Mouse (Mus musculus): ENCODE measurements around the gene Bend7. TPM values are rescaled to one million over a fixed set of nuclear protein-coding genes. Genes with fewer than 3 reads are reported as not detected.

The Bend7 gene
- total RNA-seq, 2 experiments from 2014 or later: 5.8 to 6.0 TPM

DNA sequence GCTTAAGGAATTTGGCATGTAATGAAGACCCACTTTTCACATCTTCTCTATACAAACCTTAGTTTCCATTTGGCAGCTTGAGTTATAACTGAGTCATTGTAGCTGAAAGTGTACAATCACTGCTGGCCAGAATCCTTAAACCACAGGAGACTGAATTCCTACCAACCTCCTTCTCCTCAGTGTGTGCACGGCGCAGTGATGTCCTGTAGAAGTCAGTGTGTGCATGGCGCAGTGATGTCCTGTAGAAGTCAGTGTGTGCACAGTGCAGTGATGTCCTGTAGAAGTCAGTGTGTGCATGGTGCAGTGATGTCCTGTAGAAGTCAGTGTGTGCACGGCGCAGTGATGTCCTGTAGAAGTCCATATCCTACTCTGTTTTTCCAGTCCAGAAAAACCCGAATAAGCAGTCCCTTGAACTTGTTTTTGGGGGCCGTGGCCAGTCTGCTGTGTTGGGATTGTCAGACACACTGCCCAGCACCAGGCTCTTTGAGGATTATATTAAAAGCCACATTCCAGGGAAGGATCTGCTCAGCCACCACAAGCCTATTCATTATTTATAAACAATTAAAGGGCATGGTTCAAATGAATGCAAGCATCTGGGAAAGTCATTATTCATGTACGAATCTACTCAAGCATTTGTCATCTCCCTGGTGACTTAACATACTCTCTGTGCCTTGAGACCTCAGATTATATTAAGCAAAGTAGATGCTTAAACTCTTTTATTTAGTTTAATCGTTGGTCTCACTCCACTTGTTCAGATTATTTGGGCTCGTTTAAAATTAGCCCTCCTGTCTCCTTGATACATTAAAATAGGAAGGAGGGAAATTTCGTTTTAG, 65.4 kb downstream of the Bend7 start:
- no peak for DNase-seq

DNA sequence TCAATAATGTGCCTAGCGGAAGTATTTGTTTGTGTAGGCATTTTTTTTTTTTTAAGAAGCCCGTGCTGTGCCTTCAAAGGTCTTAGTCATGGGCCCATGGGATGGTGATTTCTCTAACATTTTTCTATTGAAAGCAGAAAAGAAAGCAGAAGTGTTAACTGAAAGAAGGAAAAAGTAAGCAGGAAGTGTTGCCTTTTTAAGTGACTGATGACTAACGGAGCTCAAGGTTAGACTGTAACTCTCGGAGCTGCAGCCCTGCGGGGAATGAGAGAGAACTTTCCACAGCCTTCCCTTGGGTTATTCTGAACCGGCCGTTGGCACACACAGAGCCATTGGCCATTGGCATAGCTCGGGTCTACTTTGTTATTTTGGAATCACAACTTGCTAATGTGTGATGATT, 66.4 kb downstream of the Bend7 start:
- DNase-seq: no peak

DNA sequence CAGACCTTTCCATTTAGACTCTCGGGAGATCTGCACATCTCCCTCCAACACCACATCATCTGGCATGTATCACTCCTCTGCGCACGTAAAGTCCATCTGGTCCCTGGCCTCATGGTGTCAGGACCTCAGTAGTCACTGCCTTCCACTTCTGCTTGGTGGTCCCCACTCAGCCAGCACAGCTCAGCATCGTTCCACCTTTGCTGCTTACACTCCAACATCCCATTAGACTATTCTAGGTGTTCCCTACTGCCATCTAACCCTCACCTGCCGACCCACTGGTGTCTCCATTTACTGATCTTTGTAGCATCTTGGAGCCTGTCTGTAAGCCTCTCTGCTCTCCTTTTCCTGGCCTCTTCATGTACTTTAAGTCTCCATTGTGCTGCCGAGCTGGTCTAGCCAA, 67.4 kb downstream of the Bend7 start:
- no peak for DNase-seq

DNA sequence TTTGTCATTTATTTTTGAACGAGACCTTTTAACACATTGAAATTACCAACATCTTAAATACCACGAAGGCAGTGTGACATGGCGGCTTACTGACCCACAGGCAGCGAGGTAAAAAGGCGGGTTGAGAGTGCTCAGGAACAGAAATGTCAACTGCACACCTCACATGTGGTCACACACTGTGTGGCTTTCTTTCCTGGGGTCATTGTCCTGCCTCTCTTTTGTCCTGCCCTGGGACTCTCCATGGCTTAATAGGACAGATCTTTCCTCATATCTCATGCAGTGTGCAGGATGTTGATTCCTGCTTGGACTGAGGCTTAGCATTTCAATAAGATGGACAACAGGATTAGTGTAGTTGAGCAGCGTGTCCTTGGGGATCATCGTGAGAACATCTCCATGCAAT, 69.6 kb downstream of the Bend7 start:
- DNase-seq: no peak

DNA sequence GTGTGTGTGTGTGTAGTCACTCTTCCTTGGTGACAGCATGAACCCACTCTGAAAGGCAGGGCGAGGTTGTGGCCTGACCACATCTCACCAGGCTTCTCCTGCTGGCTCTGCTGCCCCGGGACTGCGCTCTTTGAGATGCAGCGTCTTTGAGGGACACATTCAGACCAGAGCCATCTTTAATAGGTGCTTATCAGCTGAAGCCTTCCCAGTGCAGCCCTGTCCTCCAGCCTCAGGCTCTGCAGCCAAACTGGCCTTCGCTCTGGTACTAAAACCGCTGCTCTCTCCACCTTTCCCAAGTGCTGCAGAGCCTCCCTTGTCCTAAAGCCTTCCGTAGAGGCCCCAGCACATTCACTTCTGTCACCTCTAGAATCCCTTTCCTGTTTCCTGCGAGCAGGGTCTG, 74.0 kb downstream of the Bend7 start:
- no peak for DNase-seq

DNA sequence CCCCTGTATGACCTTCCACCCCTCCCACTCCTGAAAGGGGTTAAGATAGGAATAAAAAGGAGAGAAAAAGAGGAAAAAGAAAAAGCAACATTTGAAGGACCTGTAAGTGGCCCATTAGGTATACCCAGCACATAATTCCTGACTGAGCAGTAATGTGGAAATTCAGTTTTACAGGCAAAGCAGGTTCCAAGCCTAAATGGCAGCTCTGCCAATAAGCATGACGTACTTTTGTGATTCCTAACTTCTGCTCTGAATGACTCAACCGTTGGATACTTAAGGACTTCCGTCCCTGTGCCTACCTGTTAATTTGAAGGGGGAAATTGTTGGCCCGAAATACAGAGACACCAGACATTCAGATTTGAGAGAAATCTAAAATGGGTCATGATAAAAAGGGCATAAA, 74.9 kb downstream of the Bend7 start:
- no peak for DNase-seq

DNA sequence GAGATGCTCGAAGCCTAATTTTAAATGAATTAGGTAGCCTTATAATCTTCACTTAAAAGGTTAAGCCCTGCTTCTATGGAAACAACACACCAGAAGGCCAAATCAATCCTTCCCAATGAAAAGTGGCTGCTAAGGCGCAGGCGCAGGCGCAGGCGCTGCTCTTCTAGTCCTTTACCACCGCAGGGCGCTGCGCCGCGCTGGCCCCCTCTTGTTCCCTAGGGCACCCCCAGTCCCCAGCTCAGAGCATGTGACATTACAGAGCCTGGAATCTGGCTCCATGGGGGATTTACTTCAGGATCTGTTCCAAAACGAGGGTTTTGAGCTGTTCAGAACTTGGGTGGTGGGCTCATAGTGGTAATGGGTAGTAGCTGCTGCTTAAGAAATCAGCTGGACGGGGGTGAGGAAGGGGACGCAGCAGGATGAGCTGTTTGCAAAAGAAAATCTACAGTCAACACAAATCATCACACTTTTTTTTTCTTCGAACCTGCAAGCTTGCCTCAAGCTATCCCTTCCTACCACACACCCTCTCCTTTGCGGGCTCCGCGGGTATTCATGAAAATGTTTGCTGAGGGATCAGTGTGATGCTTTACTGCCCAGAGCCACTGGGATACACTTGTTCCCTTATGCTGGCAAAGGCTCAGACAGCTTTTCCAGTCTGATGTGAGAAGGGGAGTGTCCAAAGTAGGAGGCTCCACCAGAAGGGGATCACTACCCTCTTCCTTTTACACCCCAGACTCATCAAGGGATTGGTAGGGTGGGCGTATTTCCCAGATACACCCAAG, 85.0 kb downstream of the Bend7 start:
- DNase-seq: no peak

DNA sequence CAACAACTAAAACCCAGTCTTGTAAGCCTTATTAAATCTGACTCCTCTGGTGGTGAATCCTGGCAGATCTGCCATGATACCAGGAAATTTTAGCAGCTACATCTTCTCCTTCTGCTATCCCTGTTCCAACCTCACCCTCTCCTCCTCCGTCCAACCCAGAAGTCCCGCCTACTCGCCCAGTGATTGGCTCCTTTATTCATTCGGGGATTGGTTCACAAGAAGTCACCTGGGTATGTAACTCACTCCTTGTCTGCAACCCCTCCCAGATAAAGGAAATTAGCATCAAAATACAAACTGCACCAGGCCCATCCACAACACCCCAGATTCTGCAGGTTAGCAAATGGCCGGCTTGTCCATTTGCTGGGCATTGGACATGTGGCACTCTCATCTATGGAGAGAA, 98.7 kb downstream of the Bend7 start:
- DNase-seq: no peak

DNA sequence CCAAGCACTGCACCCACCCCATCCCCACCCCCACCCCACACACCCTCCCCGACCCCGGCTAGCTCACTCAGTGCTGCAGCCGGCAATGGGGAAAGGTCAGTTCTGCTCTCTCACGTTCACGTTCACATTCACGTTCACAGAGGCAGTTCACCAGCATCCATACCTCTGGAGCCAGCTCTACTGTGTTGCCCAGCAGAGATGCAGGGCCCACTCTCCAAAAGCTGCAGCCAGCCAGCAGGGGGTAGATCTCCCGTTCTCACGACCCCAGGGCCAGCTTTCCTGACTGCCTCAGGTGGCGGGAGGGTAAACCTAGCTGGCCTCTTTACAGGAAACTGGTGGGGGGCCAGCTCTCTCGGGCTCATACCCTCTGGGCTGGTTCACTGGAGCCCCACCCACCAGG, 100.0 kb downstream of the Bend7 start:
- no peak for DNase-seq

DNA sequence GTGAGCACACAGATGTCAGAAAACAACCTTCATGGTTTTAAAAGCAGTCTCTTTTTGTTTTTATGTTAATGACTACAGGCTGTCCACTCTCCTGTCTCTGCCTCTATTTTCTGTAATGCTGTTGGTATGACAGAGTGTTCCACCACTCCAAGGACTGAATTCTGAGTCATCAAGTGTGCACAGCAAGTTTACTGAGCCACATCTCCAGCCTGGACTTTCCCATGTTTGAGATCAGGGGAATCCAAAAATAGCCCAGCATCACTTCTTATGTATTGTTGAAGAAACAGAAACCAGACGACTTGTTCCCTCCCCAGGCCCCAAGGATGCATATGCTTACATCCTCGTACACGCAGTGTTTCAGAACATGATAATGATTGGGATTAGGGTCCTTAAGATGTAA, 102.6 kb downstream of the Bend7 start:
- DNase-seq: no peak

DNA sequence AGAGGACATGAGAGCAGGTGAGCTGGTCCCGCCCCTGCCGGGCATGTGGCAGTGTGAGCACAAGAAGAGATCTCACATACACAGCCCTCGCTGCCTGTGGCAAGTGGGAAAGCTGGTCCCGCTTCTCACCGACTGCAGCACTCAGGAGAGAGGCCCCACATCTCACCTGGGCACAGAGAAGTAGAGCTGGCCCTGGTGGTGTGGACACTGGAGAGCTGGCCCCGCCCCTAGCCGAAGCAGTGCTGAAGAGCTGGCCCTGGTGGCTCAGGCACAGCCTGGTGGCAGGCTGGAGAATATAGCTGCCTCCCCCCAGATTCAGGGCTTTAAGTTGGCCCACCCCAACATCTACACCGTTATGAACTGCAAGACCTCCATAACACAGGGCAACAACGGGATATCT, 106.4 kb downstream of the Bend7 start:
- DNase-seq: no peak

DNA sequence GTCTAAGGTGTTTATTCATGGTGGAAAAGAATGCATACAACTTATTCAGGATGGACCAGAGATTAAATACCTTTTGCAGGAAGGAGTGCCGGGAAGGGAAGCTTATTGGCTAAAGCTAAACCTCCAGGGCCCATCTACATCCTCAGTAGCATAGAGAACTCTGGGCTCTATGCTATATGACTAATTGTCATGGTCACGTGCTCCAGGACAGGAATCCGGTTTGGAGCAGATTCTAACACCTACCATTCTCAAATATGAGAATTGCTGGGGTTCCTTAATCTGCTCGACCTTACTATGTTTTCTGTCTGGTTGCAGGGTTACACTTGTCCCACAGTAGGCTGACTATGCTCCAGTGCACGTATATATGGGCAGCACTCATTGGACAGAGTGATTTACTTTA, 110.4 kb downstream of the Bend7 start:
- DNase-seq: no peak

DNA sequence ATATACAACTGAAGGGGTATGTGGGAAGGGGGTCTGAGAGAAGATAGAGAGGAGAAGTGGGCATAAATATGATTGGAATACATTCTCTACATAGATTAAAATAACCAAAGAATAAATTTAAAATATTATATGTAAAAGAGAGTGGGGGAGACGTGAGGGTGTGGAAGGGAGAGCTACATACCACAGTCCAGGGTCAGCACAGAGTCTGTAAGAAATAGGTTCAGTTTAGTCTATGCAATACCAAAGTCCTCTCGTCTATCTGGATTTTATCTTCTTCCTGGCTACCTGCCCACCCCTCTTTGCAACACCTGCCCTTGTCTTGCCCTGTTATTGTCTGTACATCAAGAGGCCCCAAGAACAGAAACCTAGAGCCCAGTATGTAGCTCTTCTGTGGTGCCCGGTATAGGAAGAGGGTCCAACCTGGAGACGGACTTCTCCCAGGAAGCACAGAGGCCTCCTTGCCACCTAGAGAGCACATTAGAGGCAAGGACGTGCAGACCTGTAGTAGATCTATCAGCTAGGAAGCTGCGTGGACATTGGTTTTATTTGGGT, 110.9 kb downstream of the Bend7 start:
- DNase-seq: no peak

DNA sequence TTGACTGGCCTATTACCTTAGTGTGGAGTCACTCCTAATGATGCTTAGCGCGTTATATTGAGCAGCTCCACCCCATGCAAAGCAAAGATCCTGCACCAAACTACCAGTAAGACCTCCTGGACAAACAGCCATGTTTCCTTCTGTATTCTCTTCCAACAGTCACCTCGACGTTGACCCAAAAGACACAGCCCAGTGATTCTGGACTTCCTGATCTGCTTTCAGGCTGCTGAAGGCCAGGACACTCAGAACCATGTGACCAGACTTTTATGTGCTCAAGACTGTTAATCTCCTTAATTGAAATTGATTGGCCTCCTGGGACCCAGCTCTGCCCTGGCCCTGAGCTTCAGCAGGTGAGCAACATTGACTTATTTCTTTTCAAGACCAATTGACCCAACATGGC, 111.4 kb downstream of the Bend7 start:
- DNase-seq: no peak

DNA sequence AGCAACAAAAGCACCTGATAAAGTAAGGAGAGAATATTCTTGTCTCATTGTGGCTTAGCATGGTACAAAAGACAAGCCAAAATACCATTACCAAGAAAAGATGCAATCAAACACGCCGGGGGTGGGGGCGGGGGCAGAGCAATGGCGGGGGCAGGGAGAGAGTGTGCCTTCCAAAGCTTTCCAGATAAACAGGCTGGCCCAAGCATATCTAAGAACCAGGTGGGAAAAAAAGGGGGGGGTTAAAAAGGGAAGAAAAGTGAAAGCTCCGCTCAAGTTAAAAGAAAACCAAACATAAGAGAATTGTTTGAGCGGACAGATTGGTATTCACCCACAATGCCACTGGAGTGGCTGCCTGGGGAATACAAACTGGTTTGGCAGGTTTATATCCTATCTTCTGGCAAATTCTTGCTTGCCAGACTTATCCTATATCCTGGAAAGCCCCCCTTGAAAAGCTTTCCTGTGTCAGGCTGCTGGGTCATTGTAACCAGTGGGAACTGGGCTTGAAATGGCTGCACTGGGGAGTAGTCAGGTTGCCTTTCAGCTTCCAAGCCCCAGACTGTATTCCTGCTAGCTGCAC, 111.9 kb downstream of the Bend7 start:
- DNase-seq: no peak

DNA sequence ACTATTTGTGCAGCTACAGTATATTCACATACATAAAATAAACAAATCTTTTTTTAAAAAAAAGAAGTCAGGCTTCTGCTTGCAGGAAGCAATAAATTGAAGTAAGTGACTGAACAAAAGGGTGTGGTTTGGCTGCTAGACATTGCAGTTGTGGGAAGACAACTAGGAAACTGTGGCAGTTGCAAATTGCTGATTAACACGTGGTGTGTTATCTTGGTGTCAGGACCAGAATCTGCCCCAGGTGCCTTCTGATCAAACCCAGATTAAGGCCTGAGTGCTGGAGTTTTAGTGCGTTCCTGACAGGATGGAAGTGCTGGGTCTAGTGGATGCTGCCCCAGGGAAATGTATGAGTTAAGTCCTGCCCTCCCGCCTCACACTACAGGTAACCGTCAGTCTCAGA, 113.9 kb downstream of the Bend7 start:
- no peak for DNase-seq

DNA sequence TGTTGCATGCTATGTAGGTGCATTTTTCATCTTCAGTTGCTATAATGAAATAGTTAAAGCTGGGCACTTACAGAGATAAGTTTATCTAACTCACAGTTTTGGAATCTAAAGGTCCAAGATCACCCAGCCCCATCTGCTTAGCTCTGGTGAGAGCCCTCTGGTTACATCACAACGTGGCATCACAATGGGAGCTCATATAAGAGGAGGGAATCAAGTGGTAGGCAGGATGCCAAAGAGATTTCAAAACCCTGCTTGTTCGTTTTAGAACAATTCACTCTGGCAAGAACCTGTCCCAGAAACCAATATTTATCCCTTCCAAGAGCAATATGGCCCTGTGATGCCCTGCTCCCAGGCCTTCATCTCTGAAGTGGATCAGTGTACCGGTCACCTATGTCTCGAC, 114.5 kb downstream of the Bend7 start:
- DNase-seq: no peak

DNA sequence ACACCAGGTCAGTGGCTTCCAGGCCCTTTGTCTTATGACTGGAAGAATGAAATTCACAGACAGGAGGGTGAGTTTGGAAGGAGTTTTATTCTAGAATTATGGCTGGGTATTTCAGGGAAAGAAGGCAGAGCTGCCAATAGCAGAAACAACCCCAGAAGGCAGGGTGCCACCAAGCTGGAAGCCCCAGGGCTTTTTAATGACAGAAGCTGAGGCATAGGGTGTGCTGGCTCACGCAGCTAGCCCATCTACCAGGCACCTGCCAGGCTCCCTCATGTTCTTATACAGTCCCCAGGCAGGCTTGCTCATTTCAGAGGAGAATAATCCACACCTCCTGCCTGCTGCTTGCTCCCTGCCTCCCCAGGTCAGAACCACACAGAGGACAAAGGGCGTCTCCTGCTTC, 131.8 kb downstream of the Bend7 start:
- no peak for DNase-seq

Other genes with a start within 250 kb of the Bend7 start
- gene Prpf18, start 65.7 kb upstream of the Bend7 start, total RNA-seq (2021): 10 to 100 TPM; 29.5 to 35.2 TPM
- gene Sephs1, start 163.7 kb downstream of the Bend7 start, total RNA-seq (2021): 10 to 100 TPM; 41.7 to 42.0 TPM
- gene Phyh, start 201.2 kb downstream of the Bend7 start, total RNA-seq (2021): 100 to 1,000 TPM; 293 to 306 TPM